Mouse (Mus musculus) layer of hippocampus, postnatal 10 days (tissue): ENCODE data around the gene Ago3. TPM values are rescaled to one million over a fixed set of nuclear protein-coding genes. Genes with fewer than 3 reads are reported as not detected.

Experiments
- DNase-seq, 2 experiments: peaks; one replicate each; pipeline ENCODE4 v3.0.0; 2021; ENCODE audit warnings: low spot score in 2 of 2
- total RNA-seq, 2 experiments: library from RNA; stranded (reverse); gene quantifications; 2 replicates each; pipeline ENCODE4 v1.2.3; 2021

Ago3 gene
- total RNA-seq, 2 experiments from 2014 or later: 29.0 to 36.1 TPM

DNA sequence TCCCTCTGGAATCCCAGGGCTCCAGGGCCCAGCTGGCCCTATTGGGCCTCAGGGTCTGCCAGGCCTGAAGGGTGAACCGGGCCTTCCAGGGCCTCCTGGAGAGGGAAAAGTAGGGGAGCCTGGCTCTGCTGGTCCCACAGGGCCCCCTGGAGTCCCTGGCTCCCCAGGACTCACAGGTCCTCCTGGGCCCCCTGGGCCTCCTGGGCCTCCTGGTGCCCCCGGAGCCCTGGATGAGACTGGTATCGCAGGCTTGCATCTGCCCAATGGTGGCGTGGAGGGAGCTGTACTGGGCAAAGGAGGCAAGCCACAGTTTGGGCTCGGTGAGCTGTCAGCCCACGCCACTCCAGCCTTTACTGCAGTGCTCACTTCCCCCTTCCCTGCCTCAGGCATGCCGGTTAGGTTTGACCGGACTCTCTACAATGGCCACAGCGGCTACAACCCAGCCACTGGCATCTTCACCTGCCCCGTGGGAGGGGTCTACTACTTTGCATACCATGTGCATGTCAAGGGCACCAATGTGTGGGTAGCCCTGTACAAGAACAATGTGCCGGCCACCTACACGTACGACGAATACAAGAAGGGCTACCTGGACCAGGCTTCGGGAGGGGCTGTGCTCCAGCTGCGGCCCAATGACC is 117.7 kb downstream of the Ago3 start:
- no peak for DNase-seq

- DNase-seq: no peak
Measured at GRCm38 (mm10) chr4:126310344-126310743, 119.0 kb downstream of the Ago3 start.

GRCm38 (mm10) chr4:126309922-126310309 is 119.4 kb downstream of the Ago3 start:
- peak; percentile 91 to 95 for DNase-seq

DNA sequence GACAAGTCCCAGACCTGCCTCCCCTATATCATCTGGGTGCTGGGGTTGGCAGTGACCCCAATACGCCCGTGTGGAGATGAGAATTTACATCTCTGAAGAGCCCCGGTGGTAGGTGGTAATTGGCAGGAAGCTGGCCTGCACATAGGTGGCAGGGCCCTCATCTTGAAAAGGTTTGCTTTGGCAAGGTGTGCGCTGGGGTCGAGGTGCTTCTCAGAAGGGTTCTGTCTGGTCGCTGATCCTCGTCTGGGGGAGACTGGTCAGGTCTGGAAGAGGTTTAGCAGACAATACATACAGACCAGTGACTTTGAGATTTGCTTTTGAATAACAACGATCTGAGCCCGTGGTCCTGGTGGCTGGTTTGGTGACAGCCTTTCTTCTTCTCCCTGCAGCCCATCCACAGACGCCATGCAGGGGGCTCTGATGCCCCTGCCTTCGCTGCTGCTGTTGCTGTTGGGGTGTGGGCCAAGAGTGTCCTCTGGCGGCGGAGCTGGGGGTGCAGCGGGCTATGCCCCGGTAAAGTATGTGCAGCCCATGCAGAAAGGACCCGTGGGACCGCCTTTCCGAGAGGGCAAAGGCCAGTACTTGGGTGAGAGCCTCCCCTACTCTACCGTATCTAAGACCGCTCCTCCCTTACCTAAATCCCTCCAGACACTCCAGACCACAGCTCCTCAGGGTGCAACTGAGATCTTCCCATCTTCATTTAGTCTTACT is 120.0 kb downstream of the Ago3 start:
- DNase-seq: peak; percentile 43 to 58

DNA sequence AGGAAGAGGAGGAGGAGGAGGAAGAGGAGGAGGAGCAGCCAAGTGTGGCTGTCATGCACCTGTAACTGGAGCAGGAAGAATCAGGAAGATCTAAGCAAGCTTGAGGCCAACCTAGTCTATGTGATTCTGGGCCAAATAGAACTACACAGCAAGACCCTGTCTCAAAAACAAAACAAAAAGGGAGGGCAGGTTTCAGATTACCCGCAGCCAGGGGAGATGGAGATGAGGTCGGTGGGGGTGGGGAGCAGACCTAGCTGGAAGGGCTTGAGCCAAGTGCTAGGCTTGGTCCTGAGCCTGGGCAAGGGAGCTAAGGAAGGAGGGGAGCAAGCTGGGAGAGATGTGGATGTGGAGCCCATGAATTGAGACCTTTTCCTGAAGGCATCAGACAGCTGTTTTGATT is 122.5 kb downstream of the Ago3 start:
- DNase-seq: no peak

DNA sequence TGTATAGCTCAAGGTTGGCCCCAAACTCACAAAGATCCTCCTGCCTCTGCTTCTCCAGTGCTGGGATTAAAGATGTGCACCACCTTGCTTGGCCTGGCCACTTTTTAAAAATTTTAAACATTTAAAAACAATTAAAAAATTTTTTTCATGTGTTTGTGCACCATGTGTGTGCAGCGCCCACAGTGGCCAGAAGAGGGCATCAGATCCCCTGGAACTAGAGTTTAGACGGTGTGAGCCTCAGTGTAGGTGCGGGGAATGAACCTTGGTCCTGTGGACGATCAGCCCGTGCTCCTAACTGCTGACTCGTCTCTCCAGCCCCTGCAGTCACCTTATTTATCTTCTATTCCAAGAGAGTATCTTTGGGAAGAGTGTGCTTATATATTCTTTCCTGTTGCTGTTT is 123.3 kb downstream of the Ago3 start:
- DNase-seq: no peak

DNA sequence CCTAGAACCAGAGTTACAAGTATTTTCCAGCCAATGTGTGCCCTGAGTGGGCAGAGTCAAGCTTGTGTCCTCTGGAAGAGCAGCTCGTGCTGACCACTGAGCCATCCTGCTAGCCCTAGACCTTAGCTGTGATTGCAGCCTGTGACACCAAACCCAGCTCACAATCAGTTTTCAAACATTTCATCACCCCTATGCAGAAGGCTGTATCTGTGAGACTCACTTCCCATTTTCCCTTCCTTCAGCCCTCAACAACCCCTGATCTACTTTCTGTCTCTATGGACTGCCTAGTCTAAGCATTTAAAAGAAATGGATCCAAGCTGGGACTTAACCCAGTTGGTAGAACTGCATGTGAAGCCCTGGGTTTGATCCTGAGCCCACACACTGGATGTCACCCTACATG is 123.9 kb downstream of the Ago3 start:
- no peak for DNase-seq

- no peak for DNase-seq
Measured at GRCm38 (mm10) chr4:126303877-126304276, 125.5 kb downstream of the Ago3 start.

- DNase-seq: no peak
Measured at GRCm38 (mm10) chr4:126301584-126302309, 127.6 kb downstream of the Ago3 start.

DNA sequence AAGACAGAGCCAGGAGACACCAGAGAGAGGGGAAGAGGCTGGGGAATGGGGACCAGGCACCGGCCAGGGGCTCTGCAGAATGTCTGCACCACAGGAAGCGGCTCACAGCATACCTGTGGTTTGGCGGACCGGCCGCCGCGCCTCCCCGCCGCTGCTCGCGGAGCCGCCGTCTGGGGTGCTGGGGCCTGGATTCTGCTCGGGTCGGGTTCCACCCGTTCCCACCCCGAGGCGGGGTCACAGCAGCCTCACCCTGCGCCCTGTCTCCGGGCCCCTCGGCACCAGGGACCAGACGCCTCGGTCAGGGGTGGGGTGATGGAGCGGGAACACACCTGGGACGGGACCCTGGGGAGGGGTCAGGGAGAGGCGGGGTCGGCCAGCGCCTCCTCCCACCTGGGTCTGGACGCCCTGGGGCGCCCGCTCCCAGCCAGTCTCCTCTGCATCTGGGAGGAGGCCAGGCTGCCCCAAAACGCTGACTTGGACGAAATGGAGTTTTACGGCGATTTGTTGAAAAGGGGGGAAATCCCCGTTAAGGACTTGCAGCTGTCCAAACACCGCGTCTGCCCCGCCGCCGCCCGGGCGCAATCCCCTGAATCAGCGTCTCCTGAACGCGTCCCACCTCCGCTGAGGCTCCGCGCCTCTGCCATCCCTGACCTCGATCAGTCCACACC is 128.3 kb downstream of the Ago3 start:
- DNase-seq: no peak

- peak; percentile 48 to 59 for DNase-seq
Measured at GRCm38 (mm10) chr4:126296617-126297101, 132.7 kb downstream of the Ago3 start.

DNA sequence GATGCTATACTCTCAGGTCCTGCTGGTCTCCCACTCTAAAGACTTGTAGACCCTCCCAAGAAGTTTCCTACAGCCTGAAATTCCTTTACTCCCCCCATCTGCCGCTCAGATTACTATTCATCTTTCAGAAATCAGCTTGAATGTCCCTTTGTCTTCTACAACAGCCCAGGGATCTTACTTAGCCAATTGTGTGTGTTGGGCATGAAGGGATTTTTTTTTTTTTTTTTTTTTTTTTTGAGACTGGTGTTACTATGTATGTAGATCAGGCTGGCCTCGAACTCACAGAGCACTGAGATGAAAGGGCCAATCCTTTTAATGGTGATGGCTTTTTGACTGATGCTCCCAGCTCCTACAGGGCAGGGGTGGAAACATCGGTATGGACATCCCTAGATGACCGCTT is 133.4 kb downstream of the Ago3 start:
- no peak for DNase-seq

DNA sequence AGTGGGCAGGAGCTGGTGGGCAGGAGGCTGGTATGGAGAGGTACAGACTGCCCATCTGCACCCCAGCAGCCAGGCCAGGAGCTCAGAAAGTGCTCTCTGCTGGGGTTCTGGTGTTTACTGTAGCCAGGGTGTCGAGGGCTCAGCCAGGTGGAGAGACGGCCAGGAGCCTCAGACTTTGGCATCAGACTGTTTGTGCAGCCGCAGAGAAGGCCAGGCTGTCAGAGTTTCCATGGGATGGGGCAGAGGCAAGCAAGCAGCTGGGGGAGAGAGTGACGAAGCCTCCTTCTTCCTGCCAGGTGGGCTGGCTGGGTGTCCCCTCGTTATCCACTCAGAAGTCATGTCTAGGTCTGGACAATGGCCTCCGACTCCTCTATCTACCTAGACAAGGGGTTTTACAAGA is 134.2 kb downstream of the Ago3 start:
- DNase-seq: no peak

DNA sequence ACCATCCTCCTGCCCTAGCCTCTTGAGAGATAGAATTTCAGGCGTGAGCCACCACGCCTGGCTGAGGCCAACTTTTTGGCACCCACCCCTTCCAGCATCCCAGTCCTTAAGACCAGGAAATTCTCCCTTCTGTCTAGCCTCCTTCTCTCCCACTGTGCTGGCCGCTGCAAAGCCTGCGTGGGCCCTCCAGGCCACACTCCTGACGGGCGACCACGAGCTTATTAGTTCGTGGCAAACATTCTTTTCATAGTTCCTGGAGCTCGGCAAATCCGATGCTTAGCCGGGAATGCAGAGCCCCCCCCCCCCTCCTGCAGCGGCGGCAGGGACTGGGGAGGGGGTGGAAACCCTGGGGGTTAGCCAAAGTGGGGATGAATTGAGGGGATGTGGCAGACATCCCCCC is 138.2 kb downstream of the Ago3 start:
- no peak for DNase-seq

DNA sequence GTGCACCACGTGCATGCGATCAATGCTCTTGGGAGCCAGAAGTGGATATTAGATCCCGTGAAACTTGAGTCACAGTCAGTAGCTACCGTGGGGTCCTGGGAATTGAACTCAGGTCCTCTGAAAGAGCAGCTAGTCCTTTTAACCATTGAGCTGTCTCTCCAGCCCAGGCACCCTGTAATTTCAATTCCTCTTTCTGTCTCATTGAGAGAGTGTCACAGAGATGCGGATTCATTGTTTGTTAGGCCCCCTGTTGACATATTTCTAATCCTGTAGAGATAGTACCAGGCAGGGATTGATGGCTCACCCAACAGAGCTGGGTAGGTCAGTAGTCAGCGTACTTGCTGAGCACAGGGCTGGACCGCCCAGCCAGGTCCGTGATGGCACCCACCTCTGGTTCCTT is 139.0 kb downstream of the Ago3 start:
- no peak for DNase-seq

DNA sequence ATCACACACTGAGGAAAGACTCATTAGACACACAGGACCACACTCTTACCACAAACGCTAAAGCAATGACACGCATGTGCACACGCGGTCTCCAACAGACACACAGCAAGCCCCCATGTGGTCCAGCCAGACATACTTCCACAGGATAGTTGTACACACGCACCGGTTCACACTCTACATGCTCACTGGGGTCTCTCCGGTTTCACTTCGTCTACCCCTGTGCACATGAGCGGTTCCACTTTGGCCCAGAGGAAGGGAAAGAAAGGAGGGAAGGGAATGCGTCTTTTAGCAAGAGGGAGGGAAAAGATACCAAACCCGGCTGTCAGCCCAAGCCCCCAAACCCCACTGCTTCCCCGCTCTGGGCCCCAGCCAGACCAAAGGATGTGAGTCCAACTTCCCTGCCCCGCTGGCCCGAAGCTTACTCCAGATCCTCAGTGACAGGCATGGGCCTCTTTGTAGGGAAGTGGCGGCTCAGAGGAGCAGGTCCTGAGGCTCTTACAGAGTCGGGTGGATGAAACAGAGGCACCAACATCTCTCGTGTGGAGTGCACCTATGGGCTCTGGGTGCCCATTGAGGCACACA is 141.2 kb downstream of the Ago3 start:
- no peak for DNase-seq

GRCm38 (mm10) chr4:126287302-126287995 is 141.9 kb downstream of the Ago3 start:
- DNase-seq: no peak

- no peak for DNase-seq
Measured at GRCm38 (mm10) chr4:126286492-126286891, 142.9 kb downstream of the Ago3 start, which contains the start of gene Col8a2. TSS of gene Col8a2 (plus strand) at chr4:126286793.

DNA sequence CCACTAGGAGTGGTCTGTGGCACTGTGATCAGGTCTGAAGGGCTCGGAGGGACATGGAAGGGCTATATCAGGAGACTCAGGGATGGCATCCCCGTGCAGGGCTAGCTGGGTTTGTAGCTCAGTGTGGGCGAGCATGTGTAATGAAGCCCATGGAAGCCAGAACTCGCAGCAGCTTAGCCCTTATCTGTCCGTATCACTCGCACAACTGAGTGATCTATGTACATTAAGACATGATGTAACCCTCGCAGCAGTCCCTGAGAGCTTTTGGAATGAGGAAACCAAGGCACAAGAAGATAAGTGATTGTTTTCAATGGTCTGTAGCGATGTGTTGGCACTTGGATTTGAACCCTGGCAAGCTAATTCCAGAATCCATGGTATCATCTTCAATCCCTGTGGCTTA is 145.8 kb downstream of the Ago3 start:
- no peak for DNase-seq

GRCm38 (mm10) chr4:126281706-126282105 is 147.7 kb downstream of the Ago3 start:
- DNase-seq: no peak
